Mouse (Mus musculus): ENCODE measurements around the gene Cwc27.

- TF ChIP-seq EP300 (IDR thresholded peaks at IDR 0.05) = no peak
- TF ChIP-seq CTCF (IDR thresholded peaks at IDR 0.05) = no peak
Measured at GRCm38 (mm10) chr13:104762401-104762800, 54.5 kb downstream of the Cwc27 start.

All from lung, postnatal 0 days (tissue).